Mouse (Mus musculus) CH12.LX (cell line): ENCODE results near the gene Tbata.

ENCODE experiments used
- CHD2 ChIP-seq: IDR thresholded peaks from 2 replicates; pipeline ENCODE4 v1.6.1; 2011; ENCODE audit warnings: low read length, improper control_type of control experiment
- CTCF ChIP-seq, 2 experiments: IDR thresholded peaks in 1 of 2; conservative IDR thresholded peaks in 1 of 2; 2 replicates each; pipeline ENCODE4 v1.5.1; 2011 to 2012; ENCODE audit warnings: low read depth in 2 of 2, low read length in 2 of 2, improper control_type of control experiment in 1 of 2, inconsistent platforms in 1 of 2, mild to moderate bottlenecking in 1 of 2, moderate library complexity in 1 of 2
- MAX ChIP-seq: IDR thresholded peaks from 2 replicates; pipeline ENCODE4 v1.6.1; 2011; ENCODE audit warnings: low read length, improper control_type of control experiment
- NRF1 ChIP-seq: IDR thresholded peaks from 2 replicates; pipeline ENCODE4 v1.6.1; 2014; ENCODE audit warnings: low read depth, mild to moderate bottlenecking, inconsistent platforms, low read length, improper control_type of control experiment, moderate library complexity
- POLR2A ChIP-seq: IDR thresholded peaks from 2 replicates; pipeline ENCODE4 v1.6.1; 2011; ENCODE audit warnings: low read depth, mild to moderate bottlenecking, improper control_type of control experiment, low read length
- POLR2AphosphoS2 ChIP-seq: IDR thresholded peaks from 2 replicates; pipeline ENCODE4 v1.6.1; 2011; ENCODE audit warnings: low read depth, low read length, improper control_type of control experiment
- USF1 ChIP-seq: IDR thresholded peaks from 2 replicates; pipeline ENCODE4 v1.6.1; 2014; ENCODE audit warnings: low read depth, mild to moderate bottlenecking, inconsistent platforms, low read length, improper control_type of control experiment
- ZKSCAN1 ChIP-seq: IDR thresholded peaks from 2 replicates; pipeline ENCODE4 v1.6.1; 2012; ENCODE audit warnings: low read depth, inconsistent platforms, low read length, improper control_type of control experiment, borderline replicate concordance

DNA sequence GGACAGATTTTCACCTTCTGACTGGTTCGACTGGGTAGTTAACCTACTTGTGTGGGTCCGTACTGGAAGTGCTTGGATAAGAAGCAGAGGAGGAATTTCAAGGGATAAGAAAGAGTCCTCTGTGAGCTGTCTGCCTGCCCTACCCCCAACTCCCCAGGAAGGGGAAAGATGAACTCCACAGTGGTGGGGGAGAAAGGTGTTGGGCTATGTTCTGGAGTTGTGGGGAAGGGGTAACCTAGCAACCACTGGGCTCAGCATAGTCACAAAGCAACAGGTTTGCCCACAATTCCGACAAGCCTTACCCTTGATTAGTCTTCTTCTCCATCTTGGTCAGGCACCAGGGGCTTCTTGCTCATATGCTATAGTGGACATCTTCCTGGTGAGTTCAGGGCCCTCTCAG is at the start of gene Tbata:
- TF ChIP-seq CTCF (conservative IDR thresholded peaks at IDR 0.05 in 1 of 2, IDR thresholded peaks at IDR 0.05 in 1 of 2; ENCODE audit: low read depth in 2 of 2, low read length in 2 of 2) (no peak), POLR2A (no peak), POLR2AphosphoS2 (no peak), USF1 (no peak), CHD2 (no peak), NRF1 (no peak), MAX (no peak), ZKSCAN1 (no peak)
